Mouse (Mus musculus) frontal cortex, postnatal 14 days (tissue): Measurements from ENCODE around the gene Gnaq.

Experiments
- DNase-seq, 2 experiments: peaks; one replicate each; pipeline ENCODE4 v3.0.0; 2022; ENCODE audit warnings: low spot score in 2 of 2

Gnaq gene

DNA sequence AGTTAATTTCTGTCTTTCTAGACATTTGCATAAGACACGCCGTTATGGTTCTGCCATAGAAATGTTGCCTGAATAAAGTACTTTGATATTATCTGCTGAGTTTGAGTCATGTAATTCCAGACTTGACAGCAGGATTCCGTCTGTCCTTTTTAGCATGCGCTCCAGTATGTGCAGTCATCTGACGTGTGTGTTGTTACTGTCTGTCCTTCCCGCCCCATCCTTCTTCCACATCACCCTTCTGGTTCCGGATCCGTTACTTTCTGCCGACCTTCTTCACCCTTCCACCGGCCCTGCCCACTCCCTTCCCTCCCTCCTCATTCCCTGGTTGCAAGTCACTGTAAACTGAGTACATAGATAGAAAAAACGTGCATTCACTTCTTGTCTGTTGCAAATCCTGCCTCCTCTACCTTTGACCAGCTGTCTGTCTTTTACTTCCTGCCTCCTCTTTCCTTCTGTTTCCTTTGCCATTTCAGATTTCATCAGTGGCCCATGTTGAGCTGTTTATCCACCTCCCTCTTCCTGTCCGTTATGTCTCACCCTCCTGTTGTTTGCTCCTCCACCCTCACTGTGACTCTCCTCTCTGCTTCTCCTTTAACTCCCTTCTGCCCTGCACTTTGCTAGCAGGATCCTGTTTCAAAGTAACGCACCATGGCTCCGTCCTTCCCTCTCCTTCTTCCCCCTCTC, 185.6 kb downstream of the Gnaq start:
- DNase-seq, result no peak

DNA sequence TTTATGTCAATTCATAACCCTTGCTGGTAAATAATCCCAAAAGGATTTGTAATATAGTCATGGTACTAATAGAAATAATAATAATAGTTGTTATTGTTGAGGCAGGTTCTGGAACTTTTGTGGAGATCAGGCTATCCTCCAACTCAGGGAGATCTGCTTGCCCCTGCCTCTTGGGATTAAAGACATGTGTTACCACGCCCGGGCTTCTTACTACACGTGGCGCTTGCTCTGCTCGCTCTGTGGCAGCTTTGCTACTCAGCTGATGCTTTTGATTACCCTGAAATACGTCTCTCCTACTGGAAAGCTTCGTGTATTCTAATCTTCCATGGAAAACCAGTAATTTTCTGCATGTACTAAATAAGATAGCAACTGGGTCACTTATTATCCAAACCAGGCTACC, 187.4 kb downstream of the Gnaq start:
- DNase-seq, result no peak

DNA sequence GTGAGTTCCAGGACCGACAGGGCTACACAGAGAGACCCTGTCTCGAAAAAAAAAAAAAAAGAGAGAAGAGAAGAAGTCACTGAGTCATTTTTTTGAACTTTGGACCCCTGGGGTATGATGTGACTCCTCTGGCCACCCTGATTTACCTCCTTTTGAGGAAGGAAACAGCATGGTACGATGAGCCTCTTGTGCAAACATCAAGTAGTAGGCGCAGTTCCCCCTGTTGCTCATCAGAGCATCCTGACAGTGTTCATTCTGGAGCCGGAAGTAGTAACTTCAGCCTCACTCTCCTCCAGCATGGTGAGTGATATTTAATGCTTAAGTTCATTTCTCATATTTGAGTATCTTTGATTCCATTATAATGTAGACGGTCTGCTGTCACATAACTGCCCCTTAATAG, 190.4 kb downstream of the Gnaq start:
- DNase-seq, result no peak

DNA sequence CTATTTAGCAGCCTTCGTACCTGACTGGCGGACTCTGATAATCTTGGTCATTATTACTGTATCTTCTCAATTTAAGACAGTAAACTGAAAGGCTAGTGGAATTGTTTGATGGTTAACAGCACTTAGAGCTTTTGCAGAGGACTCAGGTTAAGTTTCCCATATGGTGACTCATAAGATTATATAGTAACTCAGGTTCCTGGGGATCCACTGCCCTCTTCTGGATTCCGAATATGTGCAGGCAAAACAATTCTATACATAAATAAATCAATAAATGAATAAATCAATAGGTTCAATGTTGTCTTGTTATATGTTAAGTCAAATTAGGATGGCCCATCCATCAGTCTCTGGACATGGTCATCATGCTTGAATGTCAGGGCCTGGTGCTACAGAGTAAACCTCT, 191.6 kb downstream of the Gnaq start:
- DNase-seq, result no peak

DNA sequence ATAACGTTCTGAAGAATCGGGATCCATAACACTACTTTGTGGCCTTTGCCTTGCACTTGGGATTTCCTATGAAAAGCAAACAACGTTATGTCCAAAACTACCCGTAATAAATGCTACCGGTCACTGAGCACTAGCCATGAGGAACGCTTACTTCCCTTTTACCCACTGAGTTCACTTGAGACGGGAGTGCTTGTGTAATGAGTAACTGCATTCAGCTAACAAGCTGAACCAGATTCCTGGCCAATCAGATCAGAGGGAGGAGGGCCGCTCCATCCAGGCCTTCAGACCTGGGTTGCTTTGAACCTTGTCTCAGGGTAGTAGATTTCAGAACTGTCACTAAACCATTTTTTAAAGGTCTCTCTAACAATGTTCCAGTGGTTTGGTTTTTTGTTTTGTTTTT, 193.3 kb downstream of the Gnaq start:
- DNase-seq, result no peak

DNA sequence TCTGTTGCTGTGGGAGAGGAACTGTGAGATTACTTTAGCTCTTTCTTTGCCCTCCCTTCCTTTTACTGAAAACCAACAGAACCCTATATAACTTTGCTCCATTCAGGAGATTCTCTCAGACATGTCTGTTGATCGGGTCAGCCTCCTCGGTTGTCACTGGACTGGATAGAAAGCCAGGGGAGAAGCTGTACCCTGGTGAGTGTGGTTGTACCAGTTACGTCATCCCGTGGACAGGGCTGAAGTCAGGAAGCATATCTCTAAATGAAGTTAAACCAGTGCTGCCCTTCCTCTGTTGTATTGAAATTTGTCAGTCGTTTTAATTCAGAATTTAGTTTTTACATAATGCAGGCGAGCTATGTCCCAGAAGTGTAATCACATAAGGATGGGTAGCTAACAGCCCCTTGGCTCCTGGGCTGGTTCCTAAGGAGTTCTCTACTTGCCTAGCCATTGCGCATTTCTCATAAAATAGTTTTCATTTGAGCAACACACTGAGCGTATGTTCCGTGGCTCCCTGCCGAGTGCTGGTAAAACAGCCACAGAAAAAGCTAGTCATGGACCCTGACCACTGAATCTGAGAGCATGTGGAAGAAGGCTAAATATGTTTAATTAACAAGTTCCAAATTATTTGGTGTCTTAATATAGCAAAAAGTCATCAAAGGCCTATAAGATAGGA, 194.9 kb downstream of the Gnaq start:
- DNase-seq, result no peak

DNA sequence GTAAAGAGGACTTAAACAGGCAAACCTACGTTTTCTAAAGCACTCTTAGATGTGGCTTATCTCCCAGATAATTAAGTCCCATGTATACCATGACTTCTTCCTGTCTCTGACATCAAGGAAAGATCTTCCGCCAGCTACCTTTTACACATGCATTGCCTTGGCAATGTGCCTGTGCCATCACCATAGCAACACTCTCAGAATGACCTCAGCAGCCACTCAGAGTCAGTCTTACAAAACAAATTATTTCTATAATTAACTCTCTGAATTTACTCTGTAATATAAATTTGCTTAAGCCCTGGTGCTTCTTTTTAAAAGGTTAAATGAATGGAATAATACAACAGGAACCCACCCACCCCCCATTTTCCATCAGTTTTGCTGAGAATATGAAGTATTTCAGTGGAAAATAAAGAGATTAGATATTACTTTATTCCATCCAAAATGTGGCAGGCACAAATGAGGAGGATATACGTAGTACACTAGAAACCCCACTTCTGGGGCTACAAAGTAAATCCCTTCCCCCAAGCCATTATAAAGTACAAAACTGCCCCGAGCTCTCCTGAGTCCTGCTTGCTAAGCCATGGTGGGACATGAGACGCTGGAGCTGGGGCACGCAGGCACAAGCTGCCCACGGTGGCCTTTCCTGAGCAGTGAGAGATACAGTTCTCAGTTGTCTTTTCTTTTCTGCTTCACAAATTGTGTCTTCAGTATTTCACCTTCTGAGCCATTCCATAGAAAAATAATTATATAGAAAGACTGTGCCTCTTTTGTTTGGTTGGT, 195.6 kb downstream of the Gnaq start:
- peak; percentile 31 to 46 for DNase-seq

DNA sequence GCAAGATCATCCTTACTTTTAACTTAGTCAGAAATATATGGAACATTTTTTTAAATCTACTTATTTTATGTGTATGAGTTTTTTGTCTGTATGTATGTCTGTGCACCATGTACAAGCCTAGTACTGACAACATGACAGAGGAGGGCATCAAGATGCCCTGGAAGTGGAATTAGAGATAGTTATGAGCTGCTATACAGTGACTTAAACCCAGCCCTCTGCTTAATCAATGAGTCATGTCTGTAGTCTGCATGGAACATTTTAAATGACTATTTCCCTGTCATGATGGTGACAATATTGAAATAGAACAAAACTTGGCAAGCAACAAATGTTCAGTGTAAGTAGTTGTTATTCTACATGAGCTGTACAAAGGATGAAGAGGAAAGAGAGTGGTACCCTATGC, 196.4 kb downstream of the Gnaq start:
- DNase-seq, result no peak

DNA sequence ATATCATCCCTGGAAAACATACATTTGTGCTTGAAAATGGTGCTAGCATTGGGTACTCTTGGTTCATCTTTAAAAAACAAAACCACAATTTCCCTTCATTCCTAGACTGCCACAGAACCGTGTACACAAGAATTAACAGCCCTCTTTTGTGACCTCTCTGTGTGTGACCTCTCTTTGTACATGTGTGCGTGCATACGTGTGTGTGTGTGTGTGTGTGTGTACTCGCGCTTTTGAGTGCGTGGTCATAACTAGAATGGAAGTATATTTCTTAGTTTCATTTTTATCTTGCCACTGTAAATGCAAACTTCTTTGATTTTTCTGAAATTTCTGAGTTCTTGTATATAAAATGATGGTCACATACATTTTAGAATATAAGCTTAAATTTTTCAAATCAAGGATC, 197.0 kb downstream of the Gnaq start:
- DNase-seq, result no peak

DNA sequence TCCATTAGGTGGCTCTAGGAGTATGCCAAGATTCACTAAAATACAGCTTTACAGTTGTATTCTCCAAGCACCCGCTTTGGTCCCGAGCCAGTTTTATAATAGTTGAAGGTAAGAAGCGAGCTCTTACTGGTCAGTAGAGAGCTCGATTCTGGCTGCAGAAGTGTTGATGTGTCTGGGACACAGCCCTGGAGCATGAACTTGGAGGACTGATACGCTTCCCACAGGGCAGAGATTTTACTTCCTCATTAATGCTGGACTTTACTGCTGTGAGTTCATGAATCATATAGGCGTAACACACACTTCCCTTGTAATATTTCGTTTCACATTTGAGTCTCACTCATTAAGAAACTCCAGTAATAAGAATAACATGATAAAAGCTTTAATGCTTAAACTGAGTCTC, 197.5 kb downstream of the Gnaq start:
- DNase-seq, result no peak

DNA sequence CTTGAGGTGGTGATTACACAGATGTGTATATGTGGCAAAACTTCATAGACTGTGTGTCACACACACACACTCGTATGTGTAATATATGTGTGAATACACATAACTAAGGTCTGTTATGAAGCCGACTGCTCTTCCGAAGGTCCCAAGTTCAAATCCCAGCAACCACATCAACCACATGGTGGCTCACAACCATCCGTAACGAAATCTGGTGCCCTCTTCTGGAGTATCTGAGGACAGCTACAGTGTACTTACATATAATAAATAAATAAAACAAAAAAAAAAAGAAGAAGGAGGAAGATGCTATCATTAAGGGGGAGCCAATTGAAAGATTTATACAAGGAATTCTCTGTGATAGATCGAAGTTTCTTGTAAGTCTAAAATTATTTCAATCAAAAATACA, 198.4 kb downstream of the Gnaq start:
- no peak for DNase-seq

DNA sequence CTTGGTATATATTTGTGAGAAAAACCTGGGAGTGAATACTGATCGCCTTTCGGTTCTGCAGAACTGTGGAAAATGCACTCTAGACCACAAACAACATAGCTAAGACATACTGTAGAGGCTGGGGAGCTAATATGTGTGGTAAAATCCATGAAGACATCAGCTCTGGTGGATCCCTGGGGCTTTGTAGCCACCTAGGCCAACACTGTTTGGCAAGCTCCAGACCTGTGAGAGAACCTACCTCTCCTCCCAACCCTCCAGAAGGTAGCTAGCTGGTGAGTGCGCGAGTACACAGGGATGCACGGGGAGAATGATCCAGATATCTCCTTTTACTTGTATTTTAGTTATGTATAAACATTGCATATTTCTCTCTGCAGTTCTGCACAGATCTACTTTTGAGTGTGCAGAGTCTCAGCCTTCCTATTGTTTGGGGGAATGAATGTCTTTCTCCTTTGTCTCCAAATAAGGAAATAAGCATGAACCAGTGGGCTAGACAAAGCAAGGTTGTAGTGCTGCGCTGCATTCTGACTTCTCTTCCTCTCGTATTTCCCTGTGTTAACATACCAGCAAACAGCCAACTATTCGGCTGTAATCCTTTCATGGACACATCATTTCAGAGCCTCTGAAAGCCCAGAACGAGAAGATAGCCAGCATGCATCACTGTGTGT, 205.4 kb downstream of the Gnaq start:
- no peak for DNase-seq

DNA sequence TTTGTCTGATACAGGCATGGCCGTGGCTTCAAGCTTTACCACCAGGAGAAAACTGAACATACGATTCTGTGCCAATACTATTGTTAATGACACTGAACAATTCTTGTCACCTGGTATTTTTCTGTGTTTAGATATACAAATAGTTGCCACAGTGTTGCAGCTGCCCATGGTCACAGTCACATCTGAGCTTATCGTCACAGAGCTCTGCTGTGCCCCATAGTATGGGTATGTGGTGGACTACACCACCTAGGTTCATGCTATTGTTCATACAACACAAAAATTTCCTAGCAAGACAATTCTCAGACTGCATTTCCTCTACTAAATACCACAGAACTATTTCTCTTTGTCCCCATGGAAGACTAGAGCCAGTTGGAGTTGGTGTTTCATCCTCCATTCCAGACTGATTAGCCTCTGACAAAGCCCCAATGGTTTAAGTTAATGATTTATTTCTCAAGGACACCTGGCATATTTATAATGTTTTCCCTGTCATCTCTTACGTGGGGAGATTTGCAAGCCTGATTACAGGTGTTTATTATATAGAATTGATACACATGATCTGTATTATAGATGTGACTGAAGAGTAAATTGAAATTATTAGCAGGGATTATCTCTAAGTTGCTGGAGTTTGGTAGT, 207.4 kb downstream of the Gnaq start:
- no peak for DNase-seq

DNA sequence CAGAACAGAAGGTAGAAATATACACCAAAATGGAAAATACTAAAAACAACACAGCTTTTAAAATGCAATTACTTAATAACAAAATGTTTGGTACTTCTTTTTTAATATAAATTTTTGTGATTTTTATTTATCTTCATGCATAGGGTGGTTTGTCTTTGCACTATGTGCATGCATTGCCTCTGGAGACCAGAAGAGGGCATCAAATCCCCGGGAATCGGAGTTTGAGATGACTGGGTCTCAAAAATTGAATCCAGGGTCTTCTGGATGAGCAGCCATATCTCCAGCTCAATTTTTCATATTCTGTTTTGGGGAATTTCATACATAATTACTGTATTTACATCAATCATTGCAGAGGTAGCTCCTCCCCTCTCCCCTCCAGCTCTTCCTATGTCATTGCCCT, 210.1 kb downstream of the Gnaq start:
- DNase-seq, result no peak

DNA sequence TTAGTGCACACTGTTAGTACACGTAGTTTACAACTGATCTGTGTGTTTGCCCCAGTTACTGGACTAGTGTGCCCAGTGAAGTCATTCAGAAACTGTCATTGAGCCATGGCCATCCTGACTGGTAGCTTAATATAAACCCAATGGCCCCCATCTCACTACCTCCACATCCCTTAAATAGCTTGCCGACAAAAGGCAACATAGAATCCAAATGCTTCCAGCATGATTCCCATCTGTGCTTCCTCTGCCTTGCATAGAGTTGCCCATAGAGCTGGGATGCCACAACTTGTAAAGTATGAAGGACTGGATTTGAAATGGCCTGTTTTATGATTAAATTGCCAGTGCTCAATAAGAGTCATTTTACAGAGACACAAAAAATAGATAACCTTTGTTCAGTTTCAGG, 212.9 kb downstream of the Gnaq start:
- DNase-seq, result no peak

DNA sequence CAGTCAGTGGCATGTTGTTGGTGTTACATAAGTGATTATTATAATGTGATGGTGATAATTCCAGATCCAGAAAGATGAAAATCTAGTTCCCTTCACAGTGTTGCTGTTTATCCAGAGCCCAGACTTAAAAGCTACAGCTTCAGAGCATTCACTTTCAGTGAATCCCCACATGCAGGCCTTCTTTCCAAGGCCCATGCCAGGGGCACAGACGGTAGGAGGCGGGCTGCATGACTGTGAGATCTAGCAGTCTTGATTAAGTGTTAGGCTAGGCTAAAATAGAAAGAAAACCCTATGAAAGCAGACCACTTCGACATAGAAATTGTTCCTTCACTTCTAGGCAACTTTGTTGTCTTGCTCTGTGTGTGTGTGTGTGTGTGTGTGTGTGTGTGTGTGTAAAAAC, 214.4 kb downstream of the Gnaq start:
- DNase-seq, result no peak

DNA sequence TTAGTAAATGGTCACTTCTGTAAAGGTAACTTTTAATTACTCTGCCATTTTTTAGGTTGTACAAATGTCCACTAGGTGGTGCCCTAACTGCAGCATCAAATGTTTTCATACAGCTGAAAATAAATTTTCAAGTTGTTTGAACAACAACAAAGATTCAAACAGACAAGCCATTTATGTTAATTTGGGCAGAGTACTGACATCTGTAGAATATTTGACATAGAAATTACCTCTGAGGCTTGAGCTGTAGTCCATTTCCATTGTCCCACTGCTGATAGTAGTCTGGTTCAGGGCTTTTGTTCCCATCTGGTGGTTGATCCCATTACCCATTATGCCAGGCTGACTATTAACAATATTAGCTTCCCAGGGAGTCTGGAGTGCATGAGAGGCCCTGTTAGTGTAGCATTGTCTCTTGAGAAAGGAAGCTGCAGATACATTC, 221.1 kb downstream of the Gnaq start:
- DNase-seq, result no peak

DNA sequence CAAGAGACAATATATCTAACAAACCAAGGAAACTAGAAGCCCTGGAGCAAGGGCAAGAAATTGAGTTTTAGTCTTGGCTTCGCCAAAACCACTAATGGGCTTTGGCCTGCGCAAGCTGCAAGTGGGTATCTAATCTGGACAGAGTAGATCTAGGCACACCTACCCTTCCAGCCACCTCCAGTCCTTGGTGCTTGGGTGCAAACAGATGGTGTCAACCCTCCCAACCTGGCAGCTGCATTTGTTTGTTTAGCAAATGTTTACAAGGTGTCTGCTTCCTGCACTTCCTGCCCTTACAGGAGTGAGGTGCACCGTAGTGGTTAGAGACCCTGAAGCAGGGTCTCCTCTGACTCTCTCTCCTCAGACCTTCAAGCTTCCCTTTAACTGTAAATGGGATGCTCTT, 225.5 kb downstream of the Gnaq start:
- no peak for DNase-seq

DNA sequence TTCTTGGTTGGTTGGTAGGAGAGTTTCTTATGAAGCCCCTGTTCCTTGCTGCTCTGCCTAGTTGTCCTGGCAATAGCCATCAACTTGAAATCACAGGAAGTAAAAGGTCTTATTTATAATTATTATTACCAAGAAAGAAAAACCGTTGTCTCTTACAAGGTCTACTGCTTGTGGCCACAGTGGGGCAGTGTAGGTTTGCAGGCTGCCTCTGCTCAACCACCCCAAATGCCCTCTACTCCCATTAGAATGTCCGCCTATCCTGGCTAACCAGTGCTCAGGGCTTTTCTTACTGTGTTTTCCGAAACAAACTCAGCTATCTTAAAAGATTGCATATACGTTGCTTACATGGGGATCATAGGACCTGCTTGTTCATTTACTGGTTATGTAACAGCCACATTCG, 226.3 kb downstream of the Gnaq start:
- DNase-seq, result no peak

DNA sequence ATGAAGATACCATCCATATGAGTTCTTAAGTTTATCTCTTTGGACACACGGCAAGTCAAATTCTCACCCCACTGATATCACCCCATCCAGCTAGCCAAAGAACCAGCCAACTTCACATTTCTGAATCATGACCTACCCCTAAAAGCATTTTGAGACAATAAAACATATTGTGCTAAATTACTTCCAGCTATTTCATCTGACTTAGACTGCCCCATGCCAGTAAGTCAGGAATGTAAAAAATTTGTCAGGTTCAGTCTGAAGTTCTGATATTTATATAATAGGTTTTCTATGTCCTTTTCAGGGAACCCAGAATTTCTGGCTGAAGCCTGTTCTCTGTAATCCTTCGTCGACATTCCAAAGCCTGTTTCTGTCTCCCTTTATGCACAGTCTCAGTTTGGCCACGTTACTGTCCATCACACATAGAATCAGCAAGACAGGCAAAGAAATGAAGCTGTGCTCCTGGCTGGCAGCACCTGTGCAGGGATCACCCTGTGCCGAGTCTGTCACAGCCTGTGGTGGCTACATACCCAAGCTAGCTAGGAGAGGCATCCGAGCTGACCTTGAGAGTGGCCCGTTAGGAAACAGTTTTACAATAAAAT, 233.9 kb downstream of the Gnaq start:
- no peak for DNase-seq

DNA sequence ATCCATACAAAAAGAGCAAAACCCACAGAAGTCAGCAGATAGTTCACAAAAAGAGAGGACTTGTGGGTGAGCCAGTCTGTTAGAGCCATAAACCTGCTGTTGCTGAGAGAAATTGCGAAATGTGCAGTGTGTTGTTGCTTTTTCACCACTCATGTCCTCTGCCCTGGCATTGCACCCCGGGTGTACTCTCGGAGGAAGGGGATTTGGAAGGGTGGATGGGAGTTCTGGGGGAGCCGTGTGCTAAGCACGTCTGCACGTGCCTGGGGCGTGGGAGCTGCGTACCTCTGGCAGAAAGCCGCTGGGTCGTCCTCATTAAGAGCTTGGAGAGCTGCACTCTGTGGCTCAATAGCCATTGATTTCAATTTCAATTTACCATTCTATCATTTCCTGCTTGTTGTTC, 234.6 kb downstream of the Gnaq start:
- DNase-seq, result no peak

DNA sequence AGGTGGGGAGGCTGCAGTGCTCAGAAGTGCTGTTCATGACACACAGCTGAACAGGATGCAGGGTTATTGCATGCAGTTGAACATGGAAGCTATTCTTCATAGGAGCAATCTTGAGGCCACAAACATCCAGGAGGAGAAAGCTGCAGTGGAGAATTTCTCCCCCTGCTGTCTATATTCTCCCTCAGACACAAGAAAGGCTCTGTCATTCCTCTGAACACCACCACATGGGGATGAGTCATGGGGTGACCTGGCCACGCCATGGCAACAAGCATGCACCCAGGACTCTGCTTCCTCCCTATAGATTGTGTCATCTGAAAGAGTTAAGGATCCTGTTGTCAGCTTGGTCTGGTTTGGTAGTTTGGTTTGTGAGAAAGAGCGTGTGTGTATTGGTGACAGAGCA, 239.0 kb downstream of the Gnaq start:
- no peak for DNase-seq
